Mouse (Mus musculus) erythroblast, embryonic 14.5 days (primary cell): ENCODE results near the gene Lipc. TPM values are rescaled to one million over a fixed set of nuclear protein-coding genes. Genes with fewer than 3 reads are reported as not detected.
A peak's percentile ranks its signal among the peaks of the same experiment; 100 is the strongest.

Experiments used
- H3K27me3 ChIP-seq: 2 replicates; pipeline ENCODE4 v1.6.1; 2012; ENCODE audit warnings: inconsistent platforms; ENCODE audit not compliant: control insufficient read depth
- H3K36me3 ChIP-seq: 2 replicates; pipeline ENCODE4 v1.6.1; 2012; ENCODE audit warnings: mild to moderate bottlenecking, inconsistent platforms; ENCODE audit not compliant: control insufficient read depth
- H3K4me1 ChIP-seq: 2 replicates; pipeline ENCODE4 v1.6.1; 2012; ENCODE audit warnings: inconsistent platforms; ENCODE audit not compliant: control insufficient read depth
- H3K4me3 ChIP-seq: replicated peaks from 2 replicates; pipeline ENCODE3; 2012; ENCODE audit warnings: moderate library complexity, mild to moderate bottlenecking, inconsistent platforms
- H3K9me3 ChIP-seq: 2 replicates; pipeline ENCODE4 v1.6.1; 2012; ENCODE audit warnings: low read length, inconsistent platforms, mixed read lengths; ENCODE audit not compliant: control insufficient read depth
- GATA1 ChIP-seq: IDR thresholded peaks from 2 replicates; pipeline ENCODE4 v1.6.1; 2012; ENCODE audit warnings: low read length, inconsistent platforms, mixed read lengths
- TAL1 ChIP-seq: IDR thresholded peaks from 3 replicates; pipeline ENCODE4 v1.6.1; 2012; ENCODE audit warnings: low read length, inconsistent platforms, mixed read lengths
- polyA plus RNA-seq: library from polyadenylated mRNA; stranded (reverse); fragments of >175 nt; gene quantifications from 2 replicates; pipeline ENCODE4 v1.2.3, GENCODE M21; 2012

Gene Lipc
- polyA plus RNA-seq, 1 experiment, result 0.02 TPM

DNA sequence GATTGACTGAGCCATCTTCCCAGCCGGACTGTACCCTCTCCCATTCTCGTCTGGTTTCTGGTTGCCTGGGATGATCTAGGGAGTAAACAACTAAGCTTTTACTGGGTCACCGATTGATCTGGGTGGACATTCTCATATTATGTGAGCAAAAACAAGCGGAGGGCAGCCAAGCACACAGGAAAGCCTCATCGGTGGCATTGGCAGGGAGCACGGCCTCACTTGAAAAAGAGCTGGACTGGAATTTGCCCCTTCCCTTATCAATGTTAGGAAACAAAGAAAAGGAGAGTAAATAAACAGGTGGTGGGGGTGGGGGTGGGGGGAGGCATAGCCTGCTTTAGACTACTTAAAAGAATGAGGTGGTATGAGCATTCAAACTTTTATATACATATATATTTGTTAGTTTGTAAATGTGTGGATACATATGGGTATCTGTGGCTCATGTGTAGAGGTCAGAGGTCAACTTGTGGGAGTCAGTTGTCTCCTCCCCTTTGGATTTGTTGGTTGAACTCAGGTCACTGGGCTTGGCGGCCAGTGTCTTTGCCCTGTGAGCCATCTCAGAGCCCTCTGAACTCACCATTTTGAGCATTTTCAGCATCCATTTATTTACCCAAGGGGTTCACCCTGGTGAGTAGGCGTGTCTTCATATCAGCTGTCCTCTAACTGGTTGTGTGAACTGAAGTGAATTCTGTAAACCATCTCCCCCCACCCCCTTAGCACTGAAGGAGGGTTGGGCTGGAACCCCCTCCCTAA lies 12.1 kb downstream of the Lipc start:
- Histone ChIP-seq H3K9me3 (no peaks in the 10 kb centered on the region), H3K4me1 (peaks cover 4% of the 10 kb centered on the region), H3K4me3 (no peak overlapping the region), H3K27me3 (no peaks in the 10 kb centered on the region; the same call in 1 of the 2 replicates), H3K36me3 (no peaks in the 10 kb centered on the region)
- no peak for TF ChIP-seq GATA1
- TF ChIP-seq TAL1, result no peak

- Histone ChIP-seq H3K9me3 (no peaks in the 10 kb centered on the region), H3K27me3 (no peaks in the 10 kb centered on the region; the same call in 1 of the 2 replicates), H3K4me3 (no peak overlapping the region), H3K4me1 (peaks cover 4% of the 10 kb centered on the region), H3K36me3 (no peaks in the 10 kb centered on the region)
- TF ChIP-seq GATA1 (no peak), TAL1 (no peak)
Measured at GRCm38 (mm10) chr9:70938850-70939249, 13.2 kb downstream of the Lipc start.

- Histone ChIP-seq H3K36me3 (no peaks in the 10 kb centered on the region), H3K4me3 (no peak overlapping the region), H3K27me3 (no peaks in the 10 kb centered on the region; the same call in 1 of the 2 replicates), H3K9me3 (no peaks in the 10 kb centered on the region), H3K4me1 (peaks cover 4% of the 10 kb centered on the region)
- TF ChIP-seq TAL1 (no peak), GATA1 (no peak)
Measured at GRCm38 (mm10) chr9:70938134-70938533, 13.9 kb downstream of the Lipc start.

DNA sequence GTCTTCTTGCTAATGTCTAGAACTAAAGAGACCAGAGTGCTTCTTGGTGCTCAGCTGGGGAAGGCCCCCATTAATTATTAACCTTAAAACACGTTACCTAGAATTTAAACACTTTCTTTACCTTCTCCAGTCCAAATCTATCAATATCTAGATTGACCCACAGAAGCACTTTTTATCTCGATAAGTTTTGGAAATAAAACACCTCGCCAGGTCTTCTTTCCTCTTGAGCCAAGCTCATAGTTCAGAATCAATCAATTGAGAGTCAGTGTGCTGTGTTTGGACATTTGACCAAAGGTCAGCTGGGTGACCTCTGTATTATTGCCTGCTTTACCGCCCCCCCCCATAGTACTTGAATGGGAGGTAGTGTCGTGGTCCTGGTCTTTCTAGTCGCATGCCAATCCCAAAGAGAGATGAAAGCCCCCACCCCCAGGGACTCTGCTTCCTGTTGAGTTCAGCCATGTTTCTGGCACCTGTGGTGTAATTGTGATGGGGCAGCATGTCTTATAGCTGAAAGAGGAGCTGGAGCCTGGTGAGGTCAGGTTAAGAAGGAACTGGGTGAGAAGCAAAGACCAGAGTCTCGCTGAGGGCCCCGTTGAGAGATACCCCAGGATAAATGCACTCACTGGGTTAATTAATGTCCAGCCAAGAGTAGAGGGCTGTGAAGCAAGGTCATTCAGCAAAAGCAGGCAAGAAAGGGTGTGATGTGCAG lies 17.3 kb downstream of the Lipc start:
- Histone ChIP-seq H3K27me3 (no peaks in the 10 kb centered on the region), H3K9me3 (no peaks in the 10 kb centered on the region), H3K36me3 (peaks cover 3% of the 10 kb centered on the region; the same call in 1 of the 2 replicates), H3K4me1 (peaks cover 18% of the 10 kb centered on the region), H3K4me3 (no peak overlapping the region)
- TF ChIP-seq TAL1 (no peak), GATA1 (no peak)

GRCm38 (mm10) chr9:70930641-70931020 lies 21.4 kb downstream of the Lipc start:
- TF ChIP-seq GATA1, result no peak
- no peak for TF ChIP-seq TAL1
- Histone ChIP-seq H3K4me3 (no peak overlapping the region), H3K27me3 (no peaks in the 10 kb centered on the region), H3K36me3 (peaks cover 17% of the 10 kb centered on the region), H3K9me3 (peaks cover 3% of the 10 kb centered on the region; the same call in 1 of the 2 replicates), H3K4me1 (peaks cover 57% of the 10 kb centered on the region)

GRCm38 (mm10) chr9:70929840-70930640 lies 22.0 kb downstream of the Lipc start:
- TF ChIP-seq GATA1, result no peak
- TF ChIP-seq TAL1, result no peak
- Histone ChIP-seq H3K36me3 (peaks cover 23% of the 10 kb centered on the region), H3K4me1 (peaks cover 63% of the 10 kb centered on the region), H3K9me3 (peaks cover 3% of the 10 kb centered on the region; the same call in 1 of the 2 replicates), H3K27me3 (no peaks in the 10 kb centered on the region), H3K4me3 (no peak overlapping the region)

GRCm38 (mm10) chr9:70928472-70928871 lies 23.6 kb downstream of the Lipc start:
- peaks cover 78% of the 10 kb centered on the region for H3K4me1 ChIP-seq
- H3K36me3 ChIP-seq, result peaks cover 34% of the 10 kb centered on the region
- no peak overlapping the region for H3K4me3 ChIP-seq
- TF ChIP-seq TAL1 (peak; percentile 31; the same call in 1 of the 3 replicates), GATA1 (peak; percentile 76)
- peaks cover 3% of the 10 kb centered on the region; the same call in 1 of the 2 replicates for H3K9me3 ChIP-seq
- no peaks in the 10 kb centered on the region for H3K27me3 ChIP-seq

- Histone ChIP-seq H3K36me3 (peaks cover 39% of the 10 kb centered on the region), H3K4me3 (no peak overlapping the region), H3K4me1 (peaks cover 86% of the 10 kb centered on the region), H3K9me3 (peaks cover 3% of the 10 kb centered on the region; the same call in 1 of the 2 replicates), H3K27me3 (no peaks in the 10 kb centered on the region)
- TF ChIP-seq TAL1 (no peak), GATA1 (no peak)
Measured at GRCm38 (mm10) chr9:70927701-70928100, 24.3 kb downstream of the Lipc start.
